Mouse (Mus musculus): ENCODE measurements at regions not wholly inside any gene's neighbourhood (a gene's known extent, or its start where the extent isn't known, plus 50 kb on each side); places are given as distances from the start of the nearest gene placed in this dataset.

DNA sequence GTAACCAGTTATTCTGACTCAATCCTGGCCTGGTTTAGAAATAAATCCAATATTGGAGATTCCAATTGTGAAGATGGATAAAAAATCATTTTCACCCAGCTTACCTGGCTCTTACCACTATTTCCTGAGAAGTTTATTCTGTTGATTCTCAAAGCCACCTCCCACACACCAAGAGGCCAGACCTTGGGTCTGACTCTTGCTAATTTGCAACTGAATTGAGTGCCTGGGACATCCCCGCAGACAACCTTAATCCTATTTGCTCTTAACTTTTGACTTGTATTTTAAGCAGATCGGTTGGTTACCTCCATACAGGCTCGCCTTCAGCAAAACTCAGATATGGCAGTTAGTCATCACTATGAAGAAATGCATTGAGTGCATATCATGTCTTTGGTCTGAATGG lies 115.8 kb upstream of the Arhgap18 start:
- no peaks in the 10 kb centered on the region for H3K4me1 ChIP-seq (ENCODE audit: control insufficient read depth, insufficient read depth)
- no peak overlapping the region for H3K4me3 ChIP-seq (ENCODE audit: low read depth, low read length)
- ATAC-seq (ENCODE audit: insufficient read depth, low read depth) (no peak), DNase-seq (ENCODE audit: low spot score) (no peak)
- no peak overlapping the region for H3K4me2 ChIP-seq (ENCODE audit: low read depth, low read length)
- H3K9me3 ChIP-seq (replicated peaks; ENCODE audit: control insufficient read depth, low read length): no peaks in the 10 kb centered on the region
- 60% methylated on average over 3 of the region's 3 CpGs for WGBS
- H3K27ac ChIP-seq (ENCODE audit: low read depth): no peak overlapping the region
- H3K9ac ChIP-seq (replicated peaks; ENCODE audit: low read depth, low read length): no peak overlapping the region
- TF ChIP-seq CTCF (IDR thresholded peaks at IDR 0.05; ENCODE audit: low read depth) (no peak), EP300 (IDR thresholded peaks at IDR 0.05; ENCODE audit: low read depth) (no peak)
- H3K27me3 ChIP-seq (ENCODE audit: control insufficient read depth, insufficient read depth, low read length): no peaks in the 10 kb centered on the region
- no peaks in the 10 kb centered on the region for H3K36me3 ChIP-seq (replicated peaks; ENCODE audit: control insufficient read depth, insufficient read depth, low read length)

DNA sequence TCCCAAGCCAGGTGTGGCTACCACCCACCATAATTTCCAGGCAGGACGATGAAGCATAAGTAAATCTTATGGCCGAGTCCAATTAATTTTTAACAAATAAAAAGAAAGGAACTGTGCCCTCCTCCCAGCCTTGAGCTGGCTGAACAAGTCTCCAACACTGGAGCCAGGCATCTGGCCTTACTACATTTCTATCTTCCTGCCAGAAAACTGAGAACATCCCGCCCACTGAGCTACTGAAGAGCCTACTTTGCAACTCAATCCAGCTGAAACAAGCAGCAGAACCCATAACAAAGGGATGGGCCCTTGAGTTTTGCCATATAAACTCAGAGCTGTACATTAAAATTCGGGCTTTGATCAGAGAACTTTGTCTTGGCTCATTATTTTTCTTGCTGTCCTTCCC lies 115.2 kb upstream of the Arhgap18 start:
- H3K36me3 ChIP-seq (replicated peaks; ENCODE audit: control insufficient read depth, insufficient read depth, low read length): no peaks in the 10 kb centered on the region
- H3K4me2 ChIP-seq (ENCODE audit: low read depth, low read length): no peak overlapping the region
- no peak overlapping the region for H3K4me3 ChIP-seq (ENCODE audit: low read depth, low read length)
- H3K9ac ChIP-seq (replicated peaks; ENCODE audit: low read depth, low read length): no peak overlapping the region
- H3K27ac ChIP-seq (ENCODE audit: low read depth): no peak overlapping the region
- ATAC-seq (ENCODE audit: insufficient read depth, low read depth) (no peak), DNase-seq (ENCODE audit: low spot score) (no peak)
- H3K27me3 ChIP-seq (ENCODE audit: control insufficient read depth, insufficient read depth, low read length): no peaks in the 10 kb centered on the region
- no peaks in the 10 kb centered on the region for H3K4me1 ChIP-seq (ENCODE audit: control insufficient read depth, insufficient read depth)
- WGBS: 70% methylated on average over 4 of the region's 4 CpGs
- no peaks in the 10 kb centered on the region for H3K9me3 ChIP-seq (replicated peaks; ENCODE audit: control insufficient read depth, low read length)
- TF ChIP-seq EP300 (IDR thresholded peaks at IDR 0.05; ENCODE audit: low read depth): no peak
- TF ChIP-seq CTCF (IDR thresholded peaks at IDR 0.05; ENCODE audit: low read depth): no peak

DNA sequence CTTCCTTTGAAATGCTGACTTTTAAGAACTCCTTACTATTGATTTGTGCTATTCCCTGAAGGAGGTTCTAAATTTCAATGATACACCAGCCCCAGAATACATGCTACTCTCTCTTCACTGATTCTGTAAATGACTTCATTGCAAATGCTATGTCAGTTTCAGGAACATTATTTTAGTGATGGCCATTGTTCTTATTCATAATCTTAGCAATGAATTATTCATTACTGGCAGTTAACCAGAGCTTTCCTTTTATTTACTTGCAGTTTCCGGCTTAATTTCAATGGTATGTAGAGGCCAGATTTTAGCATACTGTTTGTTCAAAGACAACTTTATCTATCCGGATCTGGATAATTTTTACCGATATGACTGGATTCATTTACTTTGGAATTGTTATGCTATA lies 114.1 kb upstream of the Arhgap18 start:
- WGBS: 84% methylated on average over 3 of the region's 3 CpGs
- Histone ChIP-seq H3K9me3 (replicated peaks; ENCODE audit: control insufficient read depth, low read length) (no peaks in the 10 kb centered on the region), H3K4me1 (ENCODE audit: control insufficient read depth, insufficient read depth) (no peaks in the 10 kb centered on the region), H3K9ac (replicated peaks; ENCODE audit: low read depth, low read length) (no peak overlapping the region), H3K36me3 (replicated peaks; ENCODE audit: control insufficient read depth, insufficient read depth, low read length) (no peaks in the 10 kb centered on the region), H3K27ac (ENCODE audit: low read depth) (no peak overlapping the region), H3K27me3 (ENCODE audit: control insufficient read depth, insufficient read depth, low read length) (no peaks in the 10 kb centered on the region), H3K4me2 (ENCODE audit: low read depth, low read length) (no peak overlapping the region), H3K4me3 (ENCODE audit: low read depth, low read length) (no peak overlapping the region)
- DNase-seq (ENCODE audit: low spot score): no peak
- no peak for ATAC-seq (ENCODE audit: insufficient read depth, low read depth)
- TF ChIP-seq CTCF (IDR thresholded peaks at IDR 0.05; ENCODE audit: low read depth) (no peak), EP300 (IDR thresholded peaks at IDR 0.05; ENCODE audit: low read depth) (no peak)

DNA sequence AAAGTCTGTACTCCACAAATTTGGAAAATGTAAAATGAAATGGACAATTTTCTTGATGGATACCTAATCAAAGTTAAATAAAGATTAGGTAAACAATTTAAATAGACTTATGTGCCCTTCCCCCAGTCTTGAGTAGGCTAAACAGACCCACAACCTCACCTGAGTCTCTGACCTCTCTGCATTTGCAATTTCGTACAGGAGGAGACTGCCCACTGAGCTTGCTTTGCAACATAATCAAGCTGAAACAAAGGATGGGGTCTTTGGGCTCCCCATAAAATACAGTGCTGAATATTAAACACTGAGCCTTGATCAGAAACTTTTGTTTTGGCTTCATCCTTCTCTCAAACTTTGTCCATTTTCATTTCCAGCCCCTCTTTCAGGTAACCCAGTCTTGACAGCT lies 100.1 kb upstream of the Arhgap18 start:
- Histone ChIP-seq H3K27ac (ENCODE audit: low read depth) (no peak overlapping the region), H3K36me3 (replicated peaks; ENCODE audit: control insufficient read depth, insufficient read depth, low read length) (no peaks in the 10 kb centered on the region), H3K9me3 (replicated peaks; ENCODE audit: control insufficient read depth, low read length) (no peaks in the 10 kb centered on the region), H3K4me3 (ENCODE audit: low read depth, low read length) (no peak overlapping the region), H3K4me2 (ENCODE audit: low read depth, low read length) (no peak overlapping the region), H3K9ac (replicated peaks; ENCODE audit: low read depth, low read length) (no peak overlapping the region), H3K27me3 (ENCODE audit: control insufficient read depth, insufficient read depth, low read length) (no peaks in the 10 kb centered on the region), H3K4me1 (ENCODE audit: control insufficient read depth, insufficient read depth) (no peaks in the 10 kb centered on the region)
- 71% methylated on average over 1 of the region's 1 CpGs for WGBS
- TF ChIP-seq CTCF (IDR thresholded peaks at IDR 0.05; ENCODE audit: low read depth) (no peak), EP300 (IDR thresholded peaks at IDR 0.05; ENCODE audit: low read depth) (no peak)
- ATAC-seq (ENCODE audit: insufficient read depth, low read depth) (no peak), DNase-seq (ENCODE audit: low spot score) (no peak)

DNA sequence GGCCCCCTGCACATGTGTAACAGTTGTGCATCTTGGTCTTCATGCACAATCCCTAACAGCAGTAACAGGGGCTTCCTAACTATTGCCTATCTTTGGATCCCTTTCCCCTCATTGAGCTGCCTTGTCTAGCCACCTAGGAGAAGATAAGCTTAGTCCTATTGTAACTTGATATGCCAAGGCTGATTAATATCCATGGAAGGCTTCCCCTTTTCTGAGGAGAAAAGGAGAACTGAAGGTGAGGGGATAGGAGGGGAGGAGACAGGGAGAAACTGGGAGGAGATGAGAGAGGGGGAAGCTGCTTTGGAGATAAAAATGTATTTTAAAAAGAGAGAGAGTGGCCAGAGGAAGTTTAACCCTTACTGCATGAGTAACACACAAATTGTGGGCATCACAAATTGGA lies 89.0 kb upstream of the Arhgap18 start:
- Histone ChIP-seq H3K4me1 (ENCODE audit: control insufficient read depth, insufficient read depth) (no peaks in the 10 kb centered on the region), H3K36me3 (replicated peaks; ENCODE audit: control insufficient read depth, insufficient read depth, low read length) (no peaks in the 10 kb centered on the region), H3K4me2 (ENCODE audit: low read depth, low read length) (no peak overlapping the region), H3K9ac (replicated peaks; ENCODE audit: low read depth, low read length) (no peak overlapping the region), H3K9me3 (replicated peaks; ENCODE audit: control insufficient read depth, low read length) (no peaks in the 10 kb centered on the region), H3K27me3 (ENCODE audit: control insufficient read depth, insufficient read depth, low read length) (no peaks in the 10 kb centered on the region), H3K4me3 (ENCODE audit: low read depth, low read length) (no peak overlapping the region), H3K27ac (ENCODE audit: low read depth) (no peak overlapping the region)
- ATAC-seq (ENCODE audit: insufficient read depth, low read depth): no peak
- TF ChIP-seq EP300 (IDR thresholded peaks at IDR 0.05; ENCODE audit: low read depth) (no peak), CTCF (IDR thresholded peaks at IDR 0.05; ENCODE audit: low read depth) (no peak)
- DNase-seq (ENCODE audit: low spot score): no peak

DNA sequence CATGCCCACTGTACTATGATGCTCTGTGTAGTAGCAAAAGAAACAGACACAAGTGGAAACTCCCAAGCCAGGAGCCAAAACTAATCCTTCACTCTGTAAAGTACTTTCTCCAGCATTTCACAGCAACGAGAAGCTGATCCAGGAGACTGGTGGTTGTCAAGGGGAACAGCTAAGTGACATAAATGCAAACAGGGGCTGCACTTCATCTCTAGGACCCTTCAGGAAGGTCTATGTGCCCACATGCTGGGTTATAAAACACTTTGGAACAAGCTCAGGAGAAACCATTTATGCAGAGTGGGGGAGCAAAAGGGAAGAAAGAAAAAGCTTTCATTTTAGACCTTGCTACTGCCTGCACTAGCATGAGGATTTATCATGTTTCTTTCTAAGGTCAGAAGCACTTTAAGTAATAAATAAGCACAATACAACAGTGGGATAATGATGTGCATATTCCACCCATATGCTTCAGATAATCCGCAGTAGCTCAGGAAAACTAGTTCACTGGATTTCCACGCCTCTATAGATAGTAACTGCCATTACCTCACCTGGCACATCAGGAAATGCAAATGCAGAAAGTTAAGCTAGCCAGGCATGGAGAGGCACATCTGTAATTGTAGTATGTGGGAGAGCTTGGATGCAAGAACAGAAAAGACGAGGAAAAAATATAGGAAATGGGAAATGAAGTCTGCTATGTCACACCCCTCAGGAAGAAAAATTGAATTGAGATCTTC lies 73.6 kb upstream of the Arhgap18 start:
- no peaks in the 10 kb centered on the region for H3K4me1 ChIP-seq (ENCODE audit: control insufficient read depth, insufficient read depth)
- no peaks in the 10 kb centered on the region for H3K36me3 ChIP-seq (replicated peaks; ENCODE audit: control insufficient read depth, insufficient read depth, low read length)
- H3K27ac ChIP-seq (ENCODE audit: low read depth): no peak overlapping the region
- ATAC-seq (ENCODE audit: insufficient read depth, low read depth) (no peak), DNase-seq (ENCODE audit: low spot score) (no peak)
- H3K27me3 ChIP-seq (ENCODE audit: control insufficient read depth, insufficient read depth, low read length): no peaks in the 10 kb centered on the region
- H3K9ac ChIP-seq (replicated peaks; ENCODE audit: low read depth, low read length): no peak overlapping the region
- WGBS: 39% methylated on average over 4 of the region's 4 CpGs
- no peaks in the 10 kb centered on the region for H3K9me3 ChIP-seq (replicated peaks; ENCODE audit: control insufficient read depth, low read length)
- TF ChIP-seq CTCF (IDR thresholded peaks at IDR 0.05; ENCODE audit: low read depth) (no peak), EP300 (IDR thresholded peaks at IDR 0.05; ENCODE audit: low read depth) (no peak)
- no peak overlapping the region for H3K4me2 ChIP-seq (ENCODE audit: low read depth, low read length)
- H3K4me3 ChIP-seq (ENCODE audit: low read depth, low read length): no peak overlapping the region
